Mouse (Mus musculus) embryonic stem cell, embryonic (primary cell): ENCODE results near the gene Dmbt1.

ENCODE experiments used
- CTCF ChIA-PET, 4 experiments: fragments of 300-600 bp in 2 of 4; fragments of 350-600 bp in 2 of 4; sonication (Branson Sonifier 250); formaldehyde crosslinking; loops; one replicate each; lab custom pipeline; 2022; ENCODE audit warnings: inconsistent platforms in 2 of 4; lab: Charles Lee
- POLR2A ChIA-PET, 4 experiments: fragments of 300-600 bp in 2 of 4; fragments of 350-600 bp in 2 of 4; sonication (Branson Sonifier 250); formaldehyde crosslinking; loops; one replicate each; lab custom pipeline; 2022; ENCODE audit warnings: antibody characterized with exemption in 4 of 4, inconsistent platforms in 1 of 4; lab: Charles Lee

Dmbt1 gene

DNA sequence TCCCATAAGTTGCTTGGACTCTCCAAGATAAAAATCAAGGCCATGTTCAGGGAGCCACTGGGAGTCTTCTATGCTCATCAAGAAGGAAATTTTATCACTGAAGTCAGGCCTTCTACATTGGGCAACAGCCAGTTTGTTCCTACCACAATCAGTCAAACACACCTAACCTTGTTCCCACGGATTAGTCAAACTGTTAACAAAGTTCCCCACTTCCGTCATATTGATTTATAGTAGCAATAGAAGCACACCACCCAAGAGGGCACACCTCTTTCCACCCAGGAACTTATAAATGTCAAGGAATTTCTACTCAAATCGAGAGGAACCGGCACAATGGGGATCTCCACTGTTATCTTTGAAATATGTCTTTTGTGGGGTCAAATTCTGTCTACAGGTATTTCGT lies at the start of gene Dmbt1:
Gene Dmbt1 (plus strand): TSS at position 299 of the 400 bp plus-strand sequence.
- ChIA-PET POLR2A (no interaction called here), CTCF (no interaction called here)

DNA sequence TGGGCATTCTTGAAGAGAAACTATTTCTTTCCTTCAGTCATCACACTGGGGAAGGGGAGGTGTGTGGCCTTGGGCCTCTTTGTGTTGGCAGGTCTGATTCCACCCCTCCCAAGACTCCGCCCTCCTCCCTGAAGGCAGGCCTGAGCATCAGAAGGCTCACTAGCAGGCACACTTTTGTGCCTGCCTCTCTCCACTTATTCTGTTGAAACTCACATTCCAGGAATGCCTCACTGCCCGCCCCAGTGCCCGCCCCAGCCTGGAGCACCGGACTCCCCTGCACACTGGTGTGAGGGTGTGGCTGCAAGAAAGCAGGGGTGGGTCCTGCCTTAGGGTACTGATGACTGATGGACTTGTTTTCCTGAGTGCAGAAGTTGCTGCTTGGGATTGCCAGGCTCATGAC lies 49.5 kb upstream of the Dmbt1 start:
- CTCF ChIA-PET, result interaction anchor here (0.6 to 1.3 kb wide), 6 partner anchors 9 to 220 kb away, joined by 3 to 5 read pairs (median 3); no protein-coding TSS in a partner anchor
- POLR2A ChIA-PET, result interaction anchor here in 1 of 4 experiments (0.7 kb wide), 1 partner anchor 321 kb away, joined by 3 read pairs; no protein-coding TSS in a partner anchor

DNA sequence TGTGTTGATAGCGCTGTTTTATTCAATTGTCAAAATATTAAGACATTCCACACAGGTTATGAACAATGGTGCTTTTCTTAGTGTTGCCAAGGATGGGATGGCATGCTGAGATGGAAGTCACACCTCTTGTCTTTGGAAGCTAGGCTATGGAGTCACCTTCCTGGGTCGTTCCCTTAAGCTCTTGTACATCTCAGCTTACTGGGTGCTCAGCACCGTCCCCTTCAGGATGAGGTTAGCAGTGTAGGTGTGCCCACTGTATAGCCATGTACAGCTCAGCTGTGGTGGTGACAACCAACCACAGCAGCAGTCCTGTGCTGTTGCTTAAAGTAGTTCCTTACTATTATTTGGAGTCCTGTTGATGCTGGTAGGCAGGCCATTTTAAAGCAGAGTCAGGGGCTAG lies 49.0 kb upstream of the Dmbt1 start:
- POLR2A ChIA-PET, result interaction anchor here in 1 of 4 experiments (0.6 kb wide), 1 partner anchor 368 kb away, joined by 3 read pairs; no protein-coding TSS in a partner anchor
- CTCF ChIA-PET, result interaction anchor here (0.6 to 1.3 kb wide), 6 partner anchors 10 to 220 kb away, joined by 3 to 5 read pairs (median 3); no protein-coding TSS in a partner anchor

DNA sequence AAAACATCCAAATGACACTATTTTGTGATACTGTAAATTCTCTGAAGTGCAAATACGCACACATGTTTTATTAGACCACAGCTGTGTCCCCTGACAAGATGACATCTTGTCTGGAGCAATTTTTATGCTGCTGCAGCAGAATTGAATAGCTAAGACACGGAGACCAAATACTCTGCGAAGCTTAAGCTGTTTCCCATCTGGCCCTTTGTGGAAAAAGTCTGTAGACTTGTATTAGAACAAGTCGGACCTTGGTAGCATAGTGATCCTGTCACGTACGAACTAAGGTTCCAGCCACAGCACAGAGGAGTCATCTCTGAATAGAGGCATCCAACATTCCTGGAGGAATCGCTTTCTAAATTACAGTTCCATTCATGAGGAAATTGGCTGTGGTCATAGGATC lies 47.6 kb upstream of the Dmbt1 start:
- POLR2A ChIA-PET, result no interaction called here
- CTCF ChIA-PET, result no interaction called here

DNA sequence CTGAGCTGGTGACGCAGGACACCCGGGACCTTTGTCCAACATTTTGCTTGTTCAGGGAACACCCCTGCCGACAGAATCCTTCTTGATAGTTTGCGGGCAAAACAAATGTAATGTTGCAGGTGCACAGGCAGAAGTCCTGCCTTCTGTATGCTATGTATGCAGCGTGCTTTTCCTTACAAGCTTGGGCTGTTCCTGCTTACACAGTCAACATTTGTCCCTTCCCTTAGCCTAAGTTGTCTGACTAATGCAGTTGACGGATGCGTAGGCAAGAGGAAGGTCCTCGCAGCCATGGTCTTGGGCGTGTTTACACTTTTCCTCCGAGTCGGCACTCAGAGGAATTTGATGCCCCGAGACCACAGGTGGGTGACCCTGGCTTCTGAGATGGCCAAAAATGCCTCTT lies 46.7 kb upstream of the Dmbt1 start:
- CTCF ChIA-PET, result interaction anchor here in 1 of 4 experiments (1.9 kb wide), 1 partner anchor 70 kb away, joined by 6 read pairs; no protein-coding TSS in a partner anchor
- POLR2A ChIA-PET, result interaction anchor here in 1 of 4 experiments (1.6 kb wide), 1 partner anchor 9 kb away, joined by 3 read pairs; no protein-coding TSS in a partner anchor

DNA sequence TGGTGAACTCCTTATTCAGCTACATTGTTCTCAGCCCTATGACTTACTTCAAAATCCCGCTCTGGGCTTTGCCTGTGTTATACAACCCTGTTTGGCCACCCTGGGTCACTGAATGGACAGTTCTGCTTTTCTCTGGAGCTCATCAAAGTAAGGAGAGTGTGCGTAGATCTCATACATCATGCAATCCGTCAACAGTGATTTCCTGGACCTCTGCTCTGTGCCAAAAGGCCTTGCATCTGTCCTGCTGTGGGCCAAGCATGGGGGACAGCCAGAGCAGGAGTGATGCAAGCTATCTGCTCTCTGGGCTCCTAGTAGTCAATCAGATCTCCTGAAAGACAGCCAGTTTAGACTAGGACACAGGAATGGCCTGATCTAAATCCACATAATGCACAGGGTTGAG lies 46.1 kb upstream of the Dmbt1 start:
- ChIA-PET POLR2A (interaction anchor here in 1 of 4 experiments (1.5 to 1.6 kb wide), 2 partner anchors 9 to 66 kb away, joined by 3 read pairs; no protein-coding TSS in a partner anchor), CTCF (interaction anchor here in 1 of 4 experiments (1.9 kb wide), 1 partner anchor 69 kb away, joined by 6 read pairs; no protein-coding TSS in a partner anchor)

DNA sequence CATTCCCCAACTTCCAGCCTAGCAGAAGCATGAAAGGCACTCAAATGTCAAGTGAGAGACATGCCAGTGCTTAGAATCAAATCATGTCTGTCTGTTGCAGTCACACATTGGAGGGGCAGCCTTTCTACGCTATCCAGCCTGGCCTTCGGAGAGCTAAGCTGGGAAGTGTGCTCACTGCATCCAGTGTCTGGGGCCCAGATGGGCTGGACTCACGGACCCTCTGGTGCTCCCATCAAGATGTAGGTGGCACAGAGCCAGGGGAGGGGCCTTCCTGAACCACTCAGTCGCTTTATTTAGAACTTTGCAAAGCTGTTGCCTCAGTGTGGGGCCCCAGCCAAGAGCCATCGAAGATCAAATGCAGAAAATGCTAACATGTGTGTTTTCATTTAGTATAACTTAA lies 43.7 kb upstream of the Dmbt1 start:
- ChIA-PET CTCF (no interaction called here), POLR2A (no interaction called here)

DNA sequence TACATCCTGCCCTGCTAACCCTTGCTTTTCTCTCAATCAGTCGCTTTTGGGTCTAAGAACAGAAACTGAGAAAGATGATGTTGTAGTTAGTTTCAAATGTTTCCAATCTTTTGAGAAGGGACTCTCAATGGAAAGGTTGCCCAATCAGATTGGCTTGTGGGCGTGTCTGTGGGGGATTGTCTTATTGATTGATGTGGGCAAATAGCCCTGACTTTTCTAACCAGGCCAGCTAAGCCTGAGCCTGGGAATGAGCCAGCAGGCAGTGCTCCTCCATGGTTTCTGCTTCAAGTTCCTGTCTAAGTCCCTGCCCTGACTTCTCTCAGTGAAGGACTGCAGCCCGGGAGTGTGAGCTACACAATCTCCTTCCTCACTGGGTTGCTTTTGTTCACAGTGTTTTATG lies 42.5 kb upstream of the Dmbt1 start:
- CTCF ChIA-PET, result no interaction called here

DNA sequence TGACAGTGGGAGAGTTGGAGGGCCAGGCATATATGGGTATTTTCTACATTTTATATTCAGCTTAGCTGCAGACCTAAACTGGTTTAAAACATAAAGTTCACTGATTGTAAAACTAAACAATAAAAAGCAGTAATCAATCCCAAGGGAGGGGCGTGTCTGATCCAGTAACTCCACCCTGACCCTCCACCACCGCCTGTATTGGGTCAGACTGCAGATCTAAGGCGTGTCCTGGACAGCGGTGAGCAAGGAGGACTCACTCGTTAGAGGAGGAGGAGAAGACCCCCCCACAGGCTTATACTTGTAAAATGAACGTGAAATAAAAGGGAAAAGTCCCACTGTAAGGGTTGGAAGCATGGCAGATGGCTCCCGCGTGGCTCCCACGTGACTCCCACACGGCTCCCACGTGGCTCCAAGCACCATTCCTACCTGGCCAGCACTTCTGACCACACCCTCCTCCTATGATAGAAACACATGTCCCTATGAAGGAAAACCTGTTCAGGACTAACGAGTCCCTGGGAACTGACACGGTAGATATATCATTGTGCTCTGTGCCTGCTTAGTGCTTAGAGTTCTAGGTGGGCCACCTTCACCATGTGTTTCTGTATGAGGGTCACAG lies 40.6 kb upstream of the Dmbt1 start:
- POLR2A ChIA-PET, result interaction anchor here in 1 of 4 experiments (0.8 kb wide), 1 partner anchor 45 kb away, joined by 3 read pairs; no protein-coding TSS in a partner anchor
- CTCF ChIA-PET, result interaction anchor here in 2 of 4 experiments (0.6 to 0.9 kb wide), 2 partner anchors 31 to 194 kb away, joined by 3 to 5 read pairs; no protein-coding TSS in a partner anchor

More for the DNA sequence above, 42.5 kb upstream of the Dmbt1 start:
- POLR2A ChIA-PET, result interaction anchor here in 1 of 4 experiments (0.8 kb wide), 1 partner anchor 104 kb away, joined by 3 read pairs; no protein-coding TSS in a partner anchor

DNA sequence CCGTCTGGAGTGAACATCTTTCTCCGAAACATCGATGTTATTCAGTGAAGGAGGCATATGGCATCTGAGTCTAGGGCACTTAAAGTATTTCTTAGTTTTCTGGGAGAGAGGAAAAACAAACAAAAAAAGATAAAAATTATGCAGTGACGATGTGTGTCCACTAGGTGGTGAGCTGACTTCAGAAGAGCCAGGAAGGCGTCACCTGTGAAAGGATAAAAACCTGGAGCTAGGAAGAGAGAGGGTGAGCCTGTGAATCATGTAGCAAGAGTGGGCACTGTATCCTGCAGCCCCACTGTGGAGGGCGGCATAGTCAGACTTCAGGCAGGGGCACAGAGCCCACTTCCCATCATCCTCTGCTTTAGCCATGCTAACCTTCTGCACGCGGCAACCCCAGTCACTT lies 37.9 kb upstream of the Dmbt1 start:
- CTCF ChIA-PET, result interaction anchor here (0.5 to 2.0 kb wide), 15 partner anchors 10 to 807 kb away, joined by 3 to 7 read pairs (median 3); partner anchors contain the start of gene Plekha1 (in 1 of the 4)
- POLR2A ChIA-PET, result interaction anchor here in 1 of 4 experiments (1.2 to 1.3 kb wide), 2 partner anchors 9 to 34 kb away, joined by 3 read pairs; no protein-coding TSS in a partner anchor

DNA sequence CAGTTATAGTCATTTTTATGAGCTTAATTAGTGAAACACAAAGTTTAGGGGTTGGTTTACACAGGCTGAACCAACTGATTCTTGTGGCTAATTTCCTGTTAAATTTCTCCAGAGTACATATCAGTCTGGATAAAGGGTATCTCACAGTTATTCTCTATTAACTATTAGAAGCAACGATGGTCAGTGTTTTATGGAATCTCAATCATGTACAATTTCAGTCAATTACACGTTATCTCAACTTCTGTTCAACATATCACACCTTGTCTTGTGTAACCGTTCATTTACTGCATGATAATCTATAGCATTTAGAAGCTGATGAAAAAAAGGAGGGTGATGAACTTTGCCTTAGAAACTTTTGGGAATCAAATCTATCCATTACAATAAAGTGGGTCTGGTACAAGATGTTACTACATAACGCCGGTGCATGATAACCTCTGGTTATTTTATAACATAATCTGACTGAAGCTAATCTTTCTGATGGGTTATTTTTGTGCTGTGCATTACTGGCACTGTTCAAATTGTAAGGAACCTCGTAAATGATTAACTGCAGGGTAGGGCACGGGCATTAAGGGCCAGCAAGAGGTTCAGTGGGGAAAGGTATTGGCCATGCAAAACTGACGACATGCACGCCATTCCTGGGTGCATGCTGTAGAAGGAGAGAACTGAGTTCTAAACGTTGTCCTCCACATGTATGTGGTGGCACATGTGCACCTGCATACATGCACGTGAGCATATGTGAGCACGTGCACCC lies 29.7 kb upstream of the Dmbt1 start:
- ChIA-PET CTCF (interaction anchor here in 1 of 4 experiments (0.6 kb wide), 1 partner anchor 18 kb away, joined by 4 read pairs; no protein-coding TSS in a partner anchor), POLR2A (no interaction called here)

DNA sequence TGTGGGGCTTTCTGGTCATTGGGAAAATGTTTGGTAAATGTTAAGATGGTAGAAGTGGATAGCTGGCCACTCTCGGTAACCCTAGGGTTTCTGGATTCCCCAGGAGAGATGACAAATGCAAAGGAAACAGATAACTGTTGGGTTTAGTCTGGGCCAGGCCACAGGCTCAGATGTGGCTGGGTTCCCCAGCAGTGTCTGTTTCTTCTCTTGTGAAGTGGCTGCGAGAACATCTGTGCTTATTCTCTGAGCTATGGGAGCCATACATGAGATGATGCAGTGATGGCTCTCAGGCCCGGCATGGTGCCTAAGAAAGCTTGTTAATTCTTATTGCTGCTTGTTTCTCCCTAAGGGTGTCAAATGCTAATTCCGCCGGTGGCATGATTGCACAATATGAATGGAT lies 27.8 kb upstream of the Dmbt1 start:
- ChIA-PET CTCF (interaction anchor here in 2 of 4 experiments (1.1 kb wide), 2 partner anchors 10 kb away, joined by 3 read pairs; no protein-coding TSS in a partner anchor), POLR2A (interaction anchor here in 1 of 4 experiments (0.5 kb wide), 1 partner anchor 144 kb away, joined by 3 read pairs; no protein-coding TSS in a partner anchor)

DNA sequence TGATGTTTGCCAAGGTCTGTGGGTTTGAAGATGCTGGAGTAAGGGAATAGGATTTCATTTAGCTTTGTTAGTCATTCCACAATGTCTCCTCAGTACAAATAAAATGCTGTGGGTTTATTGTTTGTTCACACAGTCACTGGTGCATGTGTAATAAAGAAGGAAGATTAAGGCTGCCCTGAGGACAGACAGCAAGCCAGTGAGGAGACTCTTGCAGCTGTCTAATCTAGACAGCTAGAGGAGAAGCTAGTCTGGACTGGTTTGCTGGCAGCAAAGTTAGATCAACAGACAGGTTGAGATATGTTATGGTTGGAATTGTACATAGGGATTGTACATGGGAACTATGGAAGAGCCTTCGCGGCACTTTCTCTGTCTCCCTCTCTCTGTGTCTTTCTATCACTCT lies 24.6 kb upstream of the Dmbt1 start:
- CTCF ChIA-PET, result no interaction called here

DNA sequence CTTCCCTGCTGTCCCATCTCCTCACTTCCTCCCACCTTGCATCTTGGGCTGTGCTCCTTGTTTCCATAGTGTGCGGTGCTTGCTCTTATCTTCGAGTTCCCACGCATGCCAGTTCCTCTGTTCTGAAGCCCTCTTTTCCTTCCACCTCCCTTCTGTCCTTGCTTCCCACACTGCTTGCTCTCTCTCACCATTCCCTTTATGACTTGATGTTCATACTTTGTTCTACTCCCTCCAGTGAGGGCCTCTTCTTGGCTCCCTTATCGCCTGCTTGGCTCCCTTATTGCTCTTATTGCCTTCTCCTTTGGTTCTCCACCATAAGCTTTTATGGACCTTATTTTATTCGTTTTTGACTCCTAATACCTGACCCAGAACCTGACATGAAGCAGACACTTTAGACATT lies 22.7 kb upstream of the Dmbt1 start:
- ChIA-PET CTCF (no interaction called here), POLR2A (no interaction called here)

More for the DNA sequence above, 24.6 kb upstream of the Dmbt1 start:
- POLR2A ChIA-PET, result no interaction called here

DNA sequence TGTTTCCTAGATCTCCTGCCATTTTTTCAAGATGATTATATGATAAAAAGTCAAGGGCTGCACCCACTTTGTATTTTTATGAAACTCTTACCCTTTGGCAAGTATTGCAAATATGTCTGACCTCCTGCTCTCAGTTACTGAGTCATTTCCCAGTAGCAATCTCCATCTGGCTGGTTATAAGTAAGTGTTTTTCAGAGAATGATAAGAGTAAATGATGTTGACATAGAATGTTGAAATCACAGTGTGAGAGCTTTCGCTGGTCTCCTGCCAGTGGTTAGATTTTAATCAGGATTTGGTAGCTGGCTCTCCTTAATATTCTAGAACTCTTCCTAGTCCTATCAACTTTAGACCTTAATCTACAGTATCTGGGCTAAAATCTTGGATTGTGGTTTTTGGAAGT lies 20.0 kb upstream of the Dmbt1 start:
- ChIA-PET POLR2A (no interaction called here), CTCF (no interaction called here)

DNA sequence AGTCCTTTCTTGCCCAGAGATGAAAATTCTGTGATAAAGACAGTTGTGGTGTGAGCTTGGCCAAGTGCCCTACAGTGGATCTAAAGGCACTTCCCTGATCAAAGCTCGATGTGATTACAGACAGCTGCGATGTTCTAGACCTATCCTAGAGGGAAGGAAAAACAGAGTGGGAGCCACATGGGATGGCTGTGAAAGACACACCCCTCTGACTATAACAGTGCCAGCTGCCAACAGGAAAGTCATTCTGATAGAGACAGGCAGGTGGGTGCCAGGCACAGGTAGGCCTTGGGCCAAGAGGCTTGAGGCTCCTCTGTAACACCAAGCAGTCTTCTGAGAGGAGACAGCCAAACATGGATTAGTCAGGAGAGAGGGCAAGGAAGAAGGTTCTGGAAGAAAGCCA lies 12.7 kb upstream of the Dmbt1 start:
- CTCF ChIA-PET, result interaction anchor here in 2 of 4 experiments (0.7 to 1.8 kb wide), 2 partner anchors 25 kb away, joined by 3 to 4 read pairs; no protein-coding TSS in a partner anchor

DNA sequence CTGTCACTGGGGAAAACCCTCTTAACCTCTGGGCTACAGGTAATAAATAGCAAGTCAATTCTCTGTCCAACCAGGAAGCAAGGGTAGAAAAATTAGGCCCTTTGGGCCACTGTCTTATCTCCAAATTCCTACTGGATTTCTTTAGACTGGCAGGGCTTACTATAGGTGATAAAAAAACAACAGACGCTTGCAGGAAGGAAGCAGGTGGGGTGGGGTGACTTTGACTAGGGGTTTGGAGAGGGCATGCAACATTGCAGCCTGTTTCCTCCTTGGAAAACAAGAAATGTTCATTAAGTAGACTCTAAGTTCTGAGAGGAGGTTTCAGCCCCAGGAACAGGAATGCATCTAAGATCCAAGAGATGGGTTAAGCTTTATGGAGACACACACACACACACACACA lies 7.0 kb upstream of the Dmbt1 start:
- CTCF ChIA-PET, result interaction anchor here in 1 of 4 experiments (0.6 kb wide), 2 partner anchors 38 to 1718 kb away, joined by 3 to 4 read pairs; no protein-coding TSS in a partner anchor
- POLR2A ChIA-PET, result no interaction called here

More for the DNA sequence above, 12.7 kb upstream of the Dmbt1 start:
- POLR2A ChIA-PET, result no interaction called here

DNA sequence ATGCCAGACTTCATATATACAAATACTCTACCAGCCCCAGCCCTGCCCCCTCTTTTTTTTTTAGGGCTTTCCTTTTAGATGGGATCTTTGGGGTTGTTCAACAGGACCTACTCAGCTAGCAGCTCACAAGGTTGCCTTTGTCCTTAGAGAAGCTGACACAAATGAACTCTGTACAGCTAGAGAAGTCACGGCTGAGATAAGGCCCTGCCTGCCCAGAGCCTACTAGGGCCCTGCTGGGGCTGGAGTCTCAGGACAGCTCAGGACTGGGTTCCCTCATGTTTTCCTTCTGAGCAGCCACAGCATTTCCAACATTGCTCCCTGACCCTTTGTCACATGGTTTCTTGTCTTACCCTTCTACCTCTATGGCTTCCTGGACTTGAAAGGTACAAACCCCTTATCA lies 4.3 kb upstream of the Dmbt1 start:
- ChIA-PET CTCF (no interaction called here), POLR2A (no interaction called here)

DNA sequence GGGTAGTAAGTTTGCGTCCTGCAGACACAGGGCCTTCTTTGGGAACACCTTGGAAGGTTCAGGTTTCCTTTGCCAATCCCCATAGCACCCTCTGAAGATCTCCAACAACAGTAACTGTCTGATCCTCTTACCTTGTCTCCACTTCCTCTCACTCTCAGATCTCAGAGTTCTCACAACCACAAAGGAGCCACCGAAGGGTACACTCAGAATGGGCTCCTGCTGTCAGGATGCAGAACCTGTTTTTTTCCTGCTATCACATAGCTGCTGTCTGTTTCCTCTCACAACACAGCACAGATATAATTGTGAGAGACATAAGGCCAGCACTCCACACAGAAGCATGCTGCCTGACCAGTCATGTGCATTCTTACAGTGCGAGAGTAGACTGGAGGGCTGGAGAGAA lies 4.5 kb downstream of the Dmbt1 start:
- ChIA-PET POLR2A (no interaction called here), CTCF (interaction anchor here in 1 of 4 experiments (0.6 kb wide), 1 partner anchor 18 kb away, joined by 5 read pairs; no protein-coding TSS in a partner anchor)
